Mouse (Mus musculus) cerebellum, adult (tissue): ENCODE measurements around the gene Vmn2r10.
"Not testable (repeated sequence)": the region's sequence is repeated elsewhere in the genome, so short reads cannot be mapped to it uniquely, and the experiment has no call there.

Experiments
- ATAC-seq: cut with Nextera tagmentation; 2 replicates; pipeline ENCODE4 v1.9.2; 2017; ENCODE audit warnings: mild to moderate bottlenecking, moderate library complexity, mixed read lengths; ENCODE audit not compliant: insufficient number of reproducible peaks, low FRiP score, low TSS enrichment

The Vmn2r10 gene

DNA sequence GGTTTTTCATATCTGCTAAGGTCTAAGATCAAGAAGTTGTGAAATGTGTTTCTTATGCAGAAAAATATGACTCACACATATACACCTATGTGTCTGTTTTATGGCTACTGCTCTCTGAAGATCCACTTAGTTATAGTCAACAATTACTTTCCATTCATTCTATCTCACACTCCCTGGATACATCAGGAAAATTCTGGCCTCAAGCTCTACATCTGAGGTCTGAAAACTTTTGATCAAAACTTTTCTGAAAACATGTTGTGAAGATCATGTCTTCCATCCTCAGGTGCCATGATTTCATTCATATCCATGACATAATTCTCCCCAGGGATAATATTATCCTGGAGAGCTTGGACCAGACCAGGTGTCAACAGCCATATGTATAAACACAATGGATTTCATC is at the start of gene Vmn2r10:
TSS of gene Vmn2r10 (minus strand) at position 101 of the 400 bp plus-strand sequence.
- ATAC-seq: not testable (repeated sequence)

DNA sequence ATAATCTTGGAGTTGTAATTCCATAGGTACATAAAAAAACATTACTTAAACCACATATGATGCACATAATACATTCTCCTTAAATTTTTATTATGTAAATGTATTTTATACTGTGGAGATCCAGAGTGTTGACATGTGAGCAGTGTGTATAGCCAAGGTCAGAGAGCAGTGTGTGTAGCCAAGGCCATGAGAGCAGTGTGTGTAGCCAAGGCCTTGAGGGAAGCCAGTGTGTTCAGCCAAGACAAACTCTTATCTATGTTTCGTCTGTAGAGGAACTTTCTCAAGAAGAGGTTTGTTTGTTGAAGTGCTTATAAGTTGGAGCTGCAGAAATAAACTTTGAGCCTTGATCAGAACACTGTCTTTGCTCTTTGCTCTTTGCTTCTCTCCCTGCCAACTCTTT is 49.0 kb upstream of the Vmn2r10 start:
- no peak for ATAC-seq

DNA sequence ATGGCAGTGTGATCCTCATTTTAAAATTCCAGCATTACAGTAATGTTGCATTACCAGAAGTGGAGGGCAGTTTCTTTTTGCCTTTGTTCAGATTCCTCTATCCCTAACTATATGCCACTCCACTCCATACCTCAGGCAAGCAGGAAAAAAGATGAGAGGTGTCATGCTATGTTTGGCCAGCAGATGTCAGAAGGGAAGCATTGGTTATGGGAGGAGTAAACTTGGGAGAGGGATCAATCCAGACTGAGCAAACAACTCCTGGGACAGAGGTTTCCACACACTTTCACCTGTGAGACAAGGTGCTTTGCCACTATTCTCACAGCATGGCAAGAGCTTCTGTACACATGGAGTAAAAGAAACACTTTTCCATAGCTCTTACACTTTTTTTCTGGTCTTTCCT is 26.3 kb upstream of the Vmn2r10 start:
- ATAC-seq: no peak

DNA sequence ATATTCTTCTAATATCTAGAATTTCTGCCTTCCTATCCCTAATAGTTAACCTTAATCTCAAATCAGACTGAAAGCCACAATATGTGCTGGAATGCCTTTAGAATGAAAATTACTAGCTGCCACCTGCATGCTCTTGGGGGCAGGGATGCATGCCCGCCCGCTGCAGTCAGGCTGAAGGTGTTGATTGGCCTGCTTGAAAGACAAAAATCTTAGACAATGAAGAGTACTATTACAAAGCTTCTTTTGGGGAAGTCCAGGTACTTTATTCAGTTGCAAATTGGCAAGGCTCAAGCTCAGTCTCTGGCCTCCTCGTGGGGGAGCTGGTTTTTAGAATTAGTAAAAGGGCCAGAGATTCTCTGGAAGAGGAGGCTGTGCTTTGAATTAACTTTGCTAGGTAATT is 17.4 kb downstream of the Vmn2r10 start:
- ATAC-seq: no peak
